In genomic region chr12:73958830-73959229, GRCm38 (mm10) we compare ENCODE assay signal across 25 mouse cellular contexts. TPM values are rescaled to one million over a fixed set of nuclear protein-coding genes. Genes with fewer than 3 reads are reported as not detected.
DNase-seq lines count a peak whose midpoint lies in the region.
"Had no signal": no experiment of that assay in that cellular context is flagged by ENCODE, and none has a peak within 500 bp of the region (broad histone marks: within the 10 kb centered on the region; RNA-seq: fewer than 3 reads in every experiment).

No protein-coding gene starts in this region.

- no peak overlapping the region for H3K4me3 ChIP-seq in limb, embryonic 10.5 days
- H3K4me3 ChIP-seq: embryonic facial prominence, embryonic 10.5 days; embryonic facial prominence, embryonic 12.5 days; forebrain, embryonic 10.5 days; forebrain, embryonic 12.5 days had no signal

- H3K27ac ChIP-seq in limb, embryonic 10.5 days, result no peak overlapping the region
- H3K27ac ChIP-seq: embryonic facial prominence, embryonic 10.5 days; embryonic facial prominence, embryonic 12.5 days; forebrain, embryonic 10.5 days; forebrain, embryonic 12.5 days had no signal

- H3K4me1 ChIP-seq in limb, embryonic 10.5 days, result no peaks in the 10 kb centered on the region
- H3K4me1 ChIP-seq: embryonic facial prominence, embryonic 12.5 days; forebrain, embryonic 12.5 days had no signal

- H3K9me3 ChIP-seq in limb, embryonic 10.5 days (replicated peaks), result no peaks in the 10 kb centered on the region
- H3K9me3 ChIP-seq: embryonic facial prominence, embryonic 10.5 days; embryonic facial prominence, embryonic 12.5 days; forebrain, embryonic 10.5 days; forebrain, embryonic 12.5 days; G1E had no signal

- 0 out of 2 replicates have a peak, but pooled peaks cover 5% of the 10 kb centered on the region for H3K27me3 ChIP-seq in limb, embryonic 10.5 days (ENCODE audit: low read depth, poor library complexity, severe bottlenecking)
- H3K27me3 ChIP-seq: CH12.LX; embryonic facial prominence, embryonic 12.5 days; Patski had no signal

- WGBS in limb, embryonic 10.5 days, result 83% methylated on average over 2 of the region's 2 CpGs

- DNase-seq in heart, adult 11 months, result peak; percentile 66
- no peak for DNase-seq in heart, postnatal 25 days (ENCODE audit: low spot score)
- peak; percentile 50 for DNase-seq in fat pad, adult 2 months (ENCODE audit: extremely low read depth, low read depth, low spot score)
- peak; percentile 6 for DNase-seq in limb, embryonic 10.5 days (ENCODE audit: low spot score)
- no peak for DNase-seq in layer of hippocampus, postnatal 14 days (ENCODE audit: low spot score in 2 of 2)
- DNase-seq: adrenal gland, adult 8-10 months; adrenal gland, postnatal 14 days; adrenal gland, postnatal 36 days; B cell, adult 2 months; cerebellum, adult 11-12 months; cerebellum, adult 2 months; cerebellum, adult 9-10 months; cerebellum, postnatal 10 days; cerebellum, postnatal 25 days; forebrain, postnatal 0 days had no signal

- H3K36me3 ChIP-seq in limb, embryonic 10.5 days, result no peaks in the 10 kb centered on the region
- H3K36me3 ChIP-seq: embryonic facial prominence, embryonic 10.5 days; embryonic facial prominence, embryonic 12.5 days; forebrain, embryonic 10.5 days; forebrain, embryonic 12.5 days; G1E had no signal

- intact Hi-C loops in heart, postnatal 25 days (cut with DNase I), result no loop called here

RNA-seq across cellular contexts. Expression of gene Snapc1, which starts 5.5 kb away (rescaled TPM):
- total RNA-seq in heart, postnatal 25 days (2021), result 10 to 100 TPM in 1 of 2 experiments, 1 to 10 TPM in 1; 9.9 to 11.4 TPM
- 18.9 and 23.5 TPM in 2 replicates for polyA plus RNA-seq in limb, embryonic 10.5 days (2016; fragmentation: Nextera tagmentation; extraction: Ambion mirVana)
- 10 to 100 TPM; 26.6 to 30.0 TPM for total RNA-seq in layer of hippocampus, postnatal 14 days (2021)

RNA-seq across cellular contexts. Expression of gene Gm49321, which starts 21.4 kb away (rescaled TPM):
- 1 to 10 TPM; 6.7 to 7.2 TPM for total RNA-seq in heart, postnatal 25 days (2021)
- polyA plus RNA-seq in limb, embryonic 10.5 days (2016; fragmentation: Nextera tagmentation; extraction: Ambion mirVana), result 13.3 and 14.4 TPM in 2 replicates
- 10 to 100 TPM; 10.2 to 11.3 TPM for total RNA-seq in layer of hippocampus, postnatal 14 days (2021)
- total RNA-seq: CH12.LX; forebrain, postnatal 0 days had no signal
- polyA plus RNA-seq: cerebellum, adult 2 months; cortical plate, adult 2 months; G1E had no signal

RNA-seq across cellular contexts. Expression of gene Syt16, which starts 38.6 kb away (rescaled TPM):
- total RNA-seq in heart, postnatal 25 days (2021), result not detected
- 0.40 and 1.7 TPM in 2 replicates for polyA plus RNA-seq in limb, embryonic 10.5 days (2016; fragmentation: Nextera tagmentation; extraction: Ambion mirVana)
- total RNA-seq in layer of hippocampus, postnatal 14 days (2021), result 10 to 100 TPM; 58.9 to 71.0 TPM
- polyA plus RNA-seq: activated CD4-positive, CD25-positive, alpha-beta regulatory T cell, adult 4 months; CD4-positive, CD25-positive, alpha-beta regulatory T cell, adult 4 months; G1E; Patski had no signal

RNA-seq across cellular contexts. Expression of gene Hif1a, which starts 57.7 kb away (rescaled TPM):
- 10 to 100 TPM; 49.5 to 56.0 TPM for total RNA-seq in heart, postnatal 25 days (2021)
- 77.8 and 93.5 TPM in 2 replicates for polyA plus RNA-seq in limb, embryonic 10.5 days (2016; fragmentation: Nextera tagmentation; extraction: Ambion mirVana)
- total RNA-seq in layer of hippocampus, postnatal 14 days (2021), result 10 to 100 TPM; 59.0 to 65.7 TPM

Comparison
In these comparisons a context has a peak if more than half of its experiments do, and no peak if none do; other contexts are left out.
1. DNase-seq: peak in heart, adult 11 months (single experiment), fat pad, adult 2 months (single experiment) and limb, embryonic 10.5 days (single experiment); none in heart, postnatal 25 days (single experiment) and layer of hippocampus, postnatal 14 days (0 of 2).
2. RNA of gene Syt16, which starts 38.6 kb away (total RNA-seq): 58.9 to 71.0 TPM in layer of hippocampus, postnatal 14 days; not detected in heart, postnatal 25 days; every median in the first group is over 10 times any median in the second.